Mouse (Mus musculus): ENCODE results near the gene Cdc42bpg.

The Cdc42bpg gene

DNA sequence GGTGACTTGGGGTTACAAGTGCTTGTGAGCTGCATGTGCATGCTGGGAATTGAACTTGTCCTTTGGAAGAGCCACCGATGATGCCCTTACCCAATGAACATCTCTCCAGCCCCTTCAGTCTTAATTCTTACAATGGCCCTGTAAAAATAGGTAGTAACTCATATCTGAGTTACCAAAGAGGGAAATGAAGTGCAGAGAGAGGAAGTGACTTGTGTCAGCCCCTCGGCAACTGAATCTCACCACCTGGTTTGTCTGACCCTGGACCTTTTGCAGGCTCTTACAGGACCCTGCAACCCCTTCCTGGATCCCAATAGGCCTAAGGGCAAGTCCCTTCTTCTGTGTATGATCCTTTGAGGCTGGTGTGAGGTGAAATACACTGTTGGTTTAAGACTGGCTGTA is 45.9 kb downstream of the Cdc42bpg start:
- DNase-seq = no peak

DNA sequence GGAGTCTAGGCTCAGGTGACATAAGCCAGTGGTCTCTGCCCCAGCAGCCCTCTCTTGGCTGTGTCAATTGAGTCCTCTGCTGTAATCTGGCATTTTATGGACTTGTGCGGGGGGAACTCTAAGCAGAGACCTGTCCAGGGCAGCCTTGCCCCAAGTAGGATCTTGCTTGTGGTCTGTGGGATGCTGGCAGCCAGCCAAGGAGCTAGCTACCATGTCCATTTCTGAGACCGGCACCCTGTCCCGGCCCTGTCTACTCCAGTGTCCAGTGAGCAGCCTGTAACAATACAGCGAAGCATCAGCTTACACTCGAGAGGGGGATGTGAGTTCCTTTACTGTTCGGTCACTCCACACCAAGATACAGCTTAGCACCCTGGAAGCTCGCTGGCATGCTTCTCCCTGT is 47.8 kb downstream of the Cdc42bpg start:
- no peak for DNase-seq

DNA sequence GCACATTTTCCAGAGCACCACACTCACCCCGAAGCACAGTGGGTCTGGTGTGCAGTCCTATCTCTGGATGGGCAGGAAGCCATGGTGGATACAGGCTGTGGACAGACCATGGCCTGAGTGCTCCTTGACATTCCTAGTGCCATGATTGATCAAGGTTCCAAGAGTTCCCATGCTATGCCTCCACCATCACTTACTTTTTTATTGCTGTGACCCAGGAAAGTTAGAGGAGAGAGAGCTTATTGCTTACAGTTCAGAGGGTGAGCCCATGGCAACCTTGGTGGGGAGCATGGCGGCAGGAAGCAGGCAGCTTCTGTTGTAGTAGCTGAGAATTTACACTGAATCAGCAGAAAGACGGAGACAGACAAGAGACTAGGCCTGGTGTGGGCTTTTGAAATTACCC is 55.0 kb downstream of the Cdc42bpg start:
- DNase-seq = no peak

DNA sequence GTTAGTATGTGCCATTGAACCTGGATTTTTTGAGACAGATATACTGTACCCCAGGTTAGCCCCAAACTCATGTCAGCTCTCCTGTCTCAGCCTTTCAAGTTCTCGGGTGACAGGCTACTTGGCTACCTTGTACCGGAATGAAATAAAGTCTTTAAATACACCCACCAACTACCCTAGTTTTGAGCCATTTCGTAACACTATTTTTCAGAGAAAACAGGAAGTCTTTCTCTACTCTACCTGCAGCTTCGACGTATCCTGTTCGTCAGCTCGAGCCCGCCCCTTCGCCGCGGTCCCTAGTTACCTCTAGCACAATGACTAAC is 56.8 kb downstream of the Cdc42bpg start:
- no peak for DNase-seq

DNA sequence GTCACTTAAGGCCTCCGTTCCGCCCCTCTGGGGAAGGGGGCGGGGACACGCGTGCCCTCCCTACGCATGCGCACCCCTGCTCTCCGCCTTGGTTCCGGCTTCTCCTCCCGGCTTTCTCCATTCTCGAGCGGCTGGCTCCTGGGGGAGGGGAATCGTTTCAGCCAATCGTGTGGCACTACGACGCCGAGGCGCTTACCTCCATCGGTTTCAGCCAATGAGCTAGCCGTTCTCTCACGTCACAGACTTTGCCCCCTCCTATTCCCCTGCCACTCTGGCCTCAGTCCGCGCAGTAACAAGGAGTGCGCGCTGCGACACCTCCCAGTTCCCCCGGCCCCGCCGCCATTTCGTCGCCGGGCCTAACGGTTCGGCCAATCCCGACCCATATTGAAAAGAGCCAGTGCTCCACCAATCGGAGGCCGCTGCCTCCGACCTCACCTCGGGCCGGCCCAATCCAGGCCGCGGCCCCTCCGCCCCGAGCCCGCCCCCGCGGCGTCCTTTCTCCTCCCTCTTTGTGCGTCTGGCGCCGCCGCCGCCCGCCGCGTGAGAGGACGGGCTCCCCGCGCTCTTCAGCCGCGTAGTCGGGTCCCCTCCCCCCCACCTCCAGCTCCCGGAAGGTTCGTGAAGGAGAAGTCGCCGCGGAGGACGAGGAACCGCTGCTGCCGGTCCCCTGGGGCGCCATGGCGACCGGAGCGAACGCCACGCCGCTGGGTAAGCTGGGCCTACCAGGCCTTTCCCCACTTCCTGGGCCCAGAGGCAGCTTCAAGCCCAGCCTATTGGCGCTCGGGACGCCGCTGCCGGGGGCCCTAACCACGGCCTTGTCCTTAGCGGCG is 57.4 kb downstream of the Cdc42bpg start, which contains the start of gene Sf1:
Gene Sf1, plus strand, starts transcription at position 280 of the 830 bp plus-strand sequence.
- peak; percentile 100 for DNase-seq

DNA sequence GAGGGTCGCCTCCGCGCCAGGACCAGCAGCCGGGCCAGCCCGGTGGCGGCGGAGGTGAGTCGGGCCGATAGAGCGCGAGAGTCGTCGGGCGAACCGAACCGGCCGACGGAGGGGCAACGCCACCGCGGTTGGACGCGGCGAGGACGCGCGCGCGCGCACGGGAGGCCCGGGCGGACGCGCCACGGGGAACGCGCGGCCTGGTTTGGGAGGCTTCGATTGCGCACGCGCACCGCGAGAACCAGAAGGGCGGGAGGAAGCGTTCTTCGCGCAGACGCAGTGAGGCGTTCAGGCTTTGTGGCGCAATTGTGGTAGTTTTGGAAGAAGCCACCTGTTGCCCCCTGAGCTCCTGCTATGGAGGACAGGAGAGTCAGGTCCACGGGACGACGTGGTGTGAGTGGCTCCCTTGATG is 58.1 kb downstream of the Cdc42bpg start:
- peak; percentile 94 for DNase-seq

DNA sequence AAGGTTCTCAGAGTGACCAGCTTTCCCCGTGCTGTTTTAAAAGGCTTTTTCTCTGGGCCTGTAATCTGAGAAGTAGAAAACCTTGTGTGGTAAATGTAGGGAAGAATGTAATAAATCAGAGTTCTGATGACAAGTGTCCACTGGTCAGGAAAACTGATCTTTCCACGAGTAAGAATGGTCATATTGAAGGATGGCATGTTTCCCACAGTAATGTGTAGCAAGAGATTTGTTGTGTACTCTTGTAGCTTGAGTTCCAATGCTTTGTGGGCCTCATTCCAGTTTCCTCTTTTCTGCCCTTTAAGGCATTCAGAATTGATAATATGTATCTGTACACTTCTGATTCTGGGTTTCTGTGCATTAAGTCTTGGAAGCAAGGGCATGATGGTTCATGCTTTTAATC is 58.6 kb downstream of the Cdc42bpg start:
- DNase-seq = no peak

DNA sequence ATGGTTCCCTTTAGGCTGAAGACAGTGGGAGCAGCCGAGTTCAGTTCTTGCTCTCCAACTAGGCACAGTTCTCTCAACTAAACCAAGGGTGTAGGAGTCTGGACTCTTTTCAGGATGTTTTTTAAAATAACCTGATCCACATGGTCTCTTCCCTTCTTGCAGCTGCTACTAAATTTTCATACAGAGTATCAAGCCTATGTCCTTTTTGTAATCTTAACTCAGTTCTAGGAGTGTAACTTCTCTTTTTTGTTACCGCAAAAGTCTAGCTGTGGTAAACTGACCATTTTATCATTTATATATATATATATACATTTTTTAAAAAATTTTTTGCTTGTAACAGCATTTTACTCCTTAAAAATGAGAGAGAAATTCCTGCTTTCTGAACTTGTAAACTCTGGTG is 63.9 kb downstream of the Cdc42bpg start:
- DNase-seq = no peak

DNA sequence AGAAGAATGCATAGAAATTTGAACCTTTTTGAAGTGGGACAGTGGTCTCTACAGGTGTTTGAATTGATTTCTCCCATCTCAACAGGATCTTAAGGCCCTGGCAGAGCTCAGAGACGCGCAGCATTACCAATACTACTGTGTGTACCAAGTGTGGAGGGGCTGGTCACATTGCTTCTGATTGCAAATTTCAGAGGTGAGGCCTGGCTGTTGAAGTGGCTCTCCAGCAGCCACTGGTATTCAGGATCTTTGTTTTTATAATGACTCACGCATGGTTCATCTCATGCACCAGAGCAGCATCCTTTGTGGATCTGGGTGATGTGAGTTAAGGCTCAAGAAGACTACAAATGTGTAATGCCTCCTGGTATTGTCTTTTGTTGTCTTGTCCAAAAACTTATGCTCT is 66.2 kb downstream of the Cdc42bpg start:
- DNase-seq = no peak

DNA sequence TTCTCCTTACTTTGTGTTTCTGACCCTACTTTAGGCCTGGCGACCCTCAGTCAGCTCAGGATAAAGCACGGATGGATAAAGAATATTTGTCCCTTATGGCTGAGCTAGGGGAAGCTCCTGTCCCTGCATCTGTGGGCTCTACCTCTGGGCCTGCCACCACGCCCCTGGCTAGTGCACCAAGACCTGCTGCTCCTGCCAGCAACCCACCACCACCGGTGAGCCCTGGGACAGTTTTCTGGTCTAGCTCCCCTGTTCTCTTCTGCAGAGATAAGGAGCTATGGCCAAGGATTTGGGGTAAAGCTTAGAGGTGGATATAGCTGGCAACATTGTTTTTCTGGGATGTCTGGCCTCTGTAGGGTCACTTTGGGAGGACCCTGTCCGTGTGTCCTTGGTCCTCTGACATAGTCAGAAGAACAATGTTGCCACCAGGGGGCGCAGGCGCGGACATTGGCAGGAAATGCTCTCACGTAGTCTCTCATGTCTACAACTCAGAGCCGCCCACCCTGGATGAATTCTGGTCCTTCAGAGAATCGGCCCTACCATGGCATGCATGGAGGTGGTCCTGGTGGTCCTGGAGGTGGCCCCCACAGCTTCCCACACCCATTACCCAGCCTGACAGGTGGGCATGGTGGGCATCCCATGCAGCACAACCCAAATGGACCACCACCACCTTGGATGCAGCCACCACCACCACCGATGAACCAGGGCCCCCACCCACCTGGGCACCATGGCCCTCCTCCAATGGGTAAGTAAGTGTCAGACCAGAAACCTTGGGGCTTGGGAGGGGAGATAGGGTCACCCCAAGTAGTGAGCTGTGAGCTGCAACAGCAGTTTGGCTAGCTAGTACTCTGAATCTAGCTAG is 67.5 kb downstream of the Cdc42bpg start:
- DNase-seq = no peak

DNA sequence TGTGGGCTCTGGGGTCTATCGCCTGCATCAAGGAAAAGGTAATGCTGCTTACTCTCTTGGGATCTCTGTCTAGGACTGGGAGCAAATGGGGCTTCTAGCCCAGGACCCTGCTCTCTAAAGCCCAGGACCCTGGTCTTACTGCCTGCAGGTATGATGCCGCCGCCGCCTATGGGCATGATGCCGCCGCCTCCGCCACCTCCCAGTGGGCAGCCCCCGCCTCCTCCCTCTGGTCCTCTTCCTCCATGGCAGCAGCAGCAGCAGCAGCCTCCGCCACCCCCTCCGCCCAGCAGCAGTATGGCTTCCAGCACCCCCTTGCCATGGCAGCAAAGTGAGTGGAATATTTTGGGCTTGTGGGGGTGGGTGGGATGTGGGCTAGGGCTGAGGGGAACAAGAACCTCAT is 68.3 kb downstream of the Cdc42bpg start:
- DNase-seq = peak; percentile 45

Data from cerebellum, adult 9-11 months (tissue).